Mouse (Mus musculus) limb, embryonic 10.5 days (tissue): ENCODE measurements at regions not wholly inside any gene's neighbourhood (a gene's known extent, or its start where the extent isn't known, plus 50 kb on each side); places are given as distances from the start of the nearest gene placed in this dataset.

Source experiments
- DNase-seq: peaks from one replicate; pipeline ENCODE4 v3.0.0-alpha.2; 2017; ENCODE audit warnings: low spot score
- H3K27ac ChIP-seq: fragments of 300-500 bp; sonication (generic); 2 replicates; pipeline ENCODE4 v1.5.1; 2016; ENCODE audit warnings: mild to moderate bottlenecking
- H3K27me3 ChIP-seq: fragments of 300-500 bp; sonication (generic); 2 replicates; pipeline ENCODE4 v1.6.1; 2016; ENCODE audit warnings: low read depth, mild to moderate bottlenecking; ENCODE audit not compliant: poor library complexity, severe bottlenecking
- H3K36me3 ChIP-seq: fragments of 300-500 bp; sonication (generic); 2 replicates; pipeline ENCODE4 v1.6.1; 2016; ENCODE audit warnings: mild to moderate bottlenecking, moderate library complexity
- H3K4me1 ChIP-seq: fragments of 300-500 bp; sonication (generic); 2 replicates; pipeline ENCODE4 v1.6.1; 2016
- H3K4me3 ChIP-seq: fragments of 300-500 bp; sonication (generic); 2 replicates; pipeline ENCODE4 v1.5.1; 2016; ENCODE audit warnings: mild to moderate bottlenecking, moderate library complexity
- H3K9me3 ChIP-seq: fragments of 300-500 bp; sonication (generic); replicated peaks from 2 replicates; pipeline ENCODE4 v1.6.1; 2016; ENCODE audit warnings: mild to moderate bottlenecking
- WGBS: fragments of 180-500 bp; shearing (Covaris S2); methylation state at CpG from one replicate; pipeline ENCODE4 v1.1.7; 2016; 5-methylcytosine and 5-hydroxymethylcytosine counted together

- Histone ChIP-seq H3K27ac (peak overlapping the region; percentile 39), H3K4me1 (0 out of 2 replicates have a peak, but pooled peaks cover 8% of the 10 kb centered on the region), H3K27me3 (no peaks in the 10 kb centered on the region), H3K36me3 (no peaks in the 10 kb centered on the region), H3K4me3 (no peak overlapping the region), H3K9me3 (no peaks in the 10 kb centered on the region)
- 64% methylated on average over 5 of the region's 5 CpGs for WGBS
- no peak for DNase-seq
These were observed 142.5 kb downstream of the Chst1 start for GRCm38 (mm10) chr2:92742025-92742424.

- DNase-seq = no peak
- H3K9me3 ChIP-seq = no peaks in the 10 kb centered on the region
- no peaks in the 10 kb centered on the region for H3K27me3 ChIP-seq
- H3K4me3 ChIP-seq = no peak overlapping the region
- 0 out of 2 replicates have a peak, but pooled peaks cover 8% of the 10 kb centered on the region for H3K4me1 ChIP-seq
- peak overlapping the region; percentile 39; the same call in 1 of the 2 replicates for H3K27ac ChIP-seq
- H3K36me3 ChIP-seq = no peaks in the 10 kb centered on the region
These were observed 143.2 kb downstream of the Chst1 start for GRCm38 (mm10) chr2:92742671-92743070.

GRCm38 (mm10) chr2:92743152-92743551, 143.6 kb downstream of the Chst1 start:
- no peaks in the 10 kb centered on the region for H3K27me3 ChIP-seq
- no peak for DNase-seq
- no peaks in the 10 kb centered on the region for H3K9me3 ChIP-seq
- WGBS = 45% methylated on average over 5 of the region's 5 CpGs
- 0 out of 2 replicates have a peak, but pooled peaks cover 8% of the 10 kb centered on the region for H3K4me1 ChIP-seq
- no peak overlapping the region for H3K4me3 ChIP-seq
- H3K27ac ChIP-seq = no peak overlapping the region
- no peaks in the 10 kb centered on the region for H3K36me3 ChIP-seq

- 66% methylated on average over 5 of the region's 5 CpGs for WGBS
- no peaks in the 10 kb centered on the region for H3K36me3 ChIP-seq
- no peak overlapping the region for H3K27ac ChIP-seq
- H3K4me1 ChIP-seq = 0 out of 2 replicates have a peak, but pooled peaks cover 8% of the 10 kb centered on the region
- no peaks in the 10 kb centered on the region for H3K27me3 ChIP-seq
- no peak for DNase-seq
- H3K9me3 ChIP-seq = no peaks in the 10 kb centered on the region
- no peak overlapping the region for H3K4me3 ChIP-seq
These were observed 144.4 kb downstream of the Chst1 start for GRCm38 (mm10) chr2:92743911-92744310.

- H3K27ac ChIP-seq = no peak overlapping the region
- no peak for DNase-seq
- H3K36me3 ChIP-seq = no peaks in the 10 kb centered on the region
- no peaks in the 10 kb centered on the region for H3K27me3 ChIP-seq
- peaks cover 18% of the 10 kb centered on the region for H3K4me1 ChIP-seq
- 81% methylated on average over 2 of the region's 2 CpGs for WGBS
- no peak overlapping the region for H3K4me3 ChIP-seq
- H3K9me3 ChIP-seq = no peaks in the 10 kb centered on the region
These were observed 147.9 kb downstream of the Chst1 start for GRCm38 (mm10) chr2:92747406-92747805.

- DNase-seq = no peak
- 44% methylated on average over 4 of the region's 4 CpGs for WGBS
- H3K4me1 ChIP-seq = peaks cover 14% of the 10 kb centered on the region
- peak overlapping the region; percentile 16; the same call in 1 of the 2 replicates for H3K27ac ChIP-seq
- H3K9me3 ChIP-seq = no peaks in the 10 kb centered on the region
- no peak overlapping the region for H3K4me3 ChIP-seq
- no peaks in the 10 kb centered on the region; the same call in 1 of the 2 replicates for H3K27me3 ChIP-seq
- H3K36me3 ChIP-seq = no peaks in the 10 kb centered on the region
These were observed 150.6 kb downstream of the Chst1 start for GRCm38 (mm10) chr2:92750116-92750515.

GRCm38 (mm10) chr2:92750672-92751071, 151.2 kb downstream of the Chst1 start:
- H3K27ac ChIP-seq = peak overlapping the region; percentile 16; the same call in 1 of the 2 replicates
- H3K27me3 ChIP-seq = no peaks in the 10 kb centered on the region; the same call in 1 of the 2 replicates
- H3K9me3 ChIP-seq = no peaks in the 10 kb centered on the region
- H3K4me3 ChIP-seq = no peak overlapping the region
- DNase-seq = no peak
- no peaks in the 10 kb centered on the region for H3K36me3 ChIP-seq
- peaks cover 14% of the 10 kb centered on the region for H3K4me1 ChIP-seq
- 45% methylated on average over 4 of the region's 4 CpGs for WGBS

- Histone ChIP-seq H3K4me1 (peaks cover 14% of the 10 kb centered on the region), H3K27ac (no peak overlapping the region), H3K27me3 (no peaks in the 10 kb centered on the region; the same call in 1 of the 2 replicates), H3K4me3 (no peak overlapping the region), H3K9me3 (no peaks in the 10 kb centered on the region), H3K36me3 (no peaks in the 10 kb centered on the region)
- no peak for DNase-seq
- whole genome bisulfite sequencing = 60% methylated on average over 8 of the region's 8 CpGs
These were observed 151.7 kb downstream of the Chst1 start for GRCm38 (mm10) chr2:92751256-92751655.

GRCm38 (mm10) chr2:92752156-92752555, 152.6 kb downstream of the Chst1 start:
- 92% methylated on average over 3 of the region's 3 CpGs for WGBS
- DNase-seq = no peak

GRCm38 (mm10) chr2:92752794-92753193, 153.3 kb downstream of the Chst1 start:
- WGBS = 88% methylated on average over 8 of the region's 8 CpGs
- H3K4me1 ChIP-seq = peaks cover 14% of the 10 kb centered on the region
- H3K27me3 ChIP-seq = no peaks in the 10 kb centered on the region; the same call in 1 of the 2 replicates
- no peaks in the 10 kb centered on the region for H3K36me3 ChIP-seq
- H3K27ac ChIP-seq = no peak overlapping the region
- DNase-seq = no peak
- H3K4me3 ChIP-seq = no peak overlapping the region
- no peaks in the 10 kb centered on the region for H3K9me3 ChIP-seq

More at GRCm38 (mm10) chr2:92752156-92752555, 152.6 kb downstream of the Chst1 start:
- Histone ChIP-seq H3K36me3 (no peaks in the 10 kb centered on the region), H3K4me3 (no peak overlapping the region), H3K4me1 (peaks cover 14% of the 10 kb centered on the region), H3K27me3 (no peaks in the 10 kb centered on the region; the same call in 1 of the 2 replicates), H3K9me3 (no peaks in the 10 kb centered on the region), H3K27ac (no peak overlapping the region)

GRCm38 (mm10) chr2:92754505-92755280, 155.2 kb downstream of the Chst1 start:
- Histone ChIP-seq H3K36me3 (no peaks in the 10 kb centered on the region), H3K27ac (no peak overlapping the region), H3K4me3 (no peak overlapping the region), H3K9me3 (no peaks in the 10 kb centered on the region), H3K27me3 (no peaks in the 10 kb centered on the region; the same call in 1 of the 2 replicates), H3K4me1 (peaks cover 17% of the 10 kb centered on the region)
- 48% methylated on average over 10 of the region's 10 CpGs for WGBS
- no peak for DNase-seq

GRCm38 (mm10) chr2:92756491-92756890, 157.0 kb downstream of the Chst1 start:
- no peak for DNase-seq
- Histone ChIP-seq H3K4me3 (no peak overlapping the region), H3K4me1 (peaks cover 5% of the 10 kb centered on the region; the same call in 1 of the 2 replicates), H3K9me3 (no peaks in the 10 kb centered on the region), H3K27me3 (no peaks in the 10 kb centered on the region; the same call in 1 of the 2 replicates), H3K36me3 (no peaks in the 10 kb centered on the region), H3K27ac (no peak overlapping the region)
- 96% methylated on average over 1 of the region's 1 CpGs for WGBS

- Histone ChIP-seq H3K4me3 (no peak overlapping the region), H3K36me3 (no peaks in the 10 kb centered on the region), H3K4me1 (peaks cover 3% of the 10 kb centered on the region; the same call in 1 of the 2 replicates), H3K9me3 (no peaks in the 10 kb centered on the region), H3K27ac (no peak overlapping the region), H3K27me3 (no peaks in the 10 kb centered on the region; the same call in 1 of the 2 replicates)
- no peak for DNase-seq
- WGBS = 60% methylated on average over 3 of the region's 3 CpGs
These were observed 156.1 kb upstream of the Syt13 start for GRCm38 (mm10) chr2:92758775-92759174.
